Mouse (Mus musculus) lung, postnatal 0 days (tissue): Measurements from ENCODE around the gene Ube2f.

Experiments
- CTCF ChIP-seq: IDR thresholded peaks from 2 replicates; pipeline ENCODE4 v1.5.1; 2016; ENCODE audit warnings: antibody characterized with exemption, mild to moderate bottlenecking
- EP300 ChIP-seq: IDR thresholded peaks from 2 replicates; pipeline ENCODE4 v1.6.1; 2016; ENCODE audit warnings: antibody characterized with exemption, mild to moderate bottlenecking, control low read depth

GRCm38 (mm10) chr1:91241249-91241648, 8.9 kb upstream of the Ube2f start:
- TF ChIP-seq CTCF, result no peak
- no peak for TF ChIP-seq EP300
